Mouse (Mus musculus): ENCODE measurements around the gene Ncam1.

Ncam1 gene

DNA sequence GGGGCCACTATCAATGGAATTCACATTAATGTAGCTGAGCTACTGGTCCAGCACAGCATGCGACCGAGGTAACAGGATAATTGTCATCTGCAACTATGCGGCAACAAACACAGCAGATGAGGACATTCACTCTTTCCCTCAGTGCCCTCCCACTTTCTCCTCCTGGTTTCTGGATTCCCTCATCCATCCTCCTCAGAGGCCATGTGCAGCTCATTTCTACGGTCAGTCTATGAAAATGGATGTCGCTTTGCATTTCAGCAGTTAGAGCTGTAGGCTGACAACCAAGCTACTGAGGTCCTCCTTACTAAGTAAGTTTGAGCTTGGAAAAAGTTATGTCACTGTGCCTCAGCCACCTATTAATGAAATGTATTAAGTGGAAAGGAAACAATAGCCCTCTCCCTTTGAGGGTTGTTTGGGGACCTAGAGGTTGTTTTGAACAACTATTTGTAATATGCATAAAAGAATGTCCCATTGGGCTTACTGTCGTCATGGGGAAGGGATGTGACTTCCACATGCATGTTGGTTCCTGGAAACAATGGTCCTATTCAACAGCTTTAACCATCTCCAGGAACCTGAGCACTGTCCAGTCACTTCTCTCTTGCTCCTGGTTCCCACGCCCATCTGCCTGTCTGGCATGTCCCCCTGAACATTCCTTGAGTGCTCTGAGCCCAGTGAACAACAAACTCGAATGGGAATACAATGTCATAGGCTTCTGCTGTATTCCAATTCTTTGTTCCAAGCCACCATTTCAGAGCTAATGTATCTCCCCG, 122.8 kb downstream of the Ncam1 start:
- no peak for DNase-seq (ENCODE audit: low spot score)

DNA sequence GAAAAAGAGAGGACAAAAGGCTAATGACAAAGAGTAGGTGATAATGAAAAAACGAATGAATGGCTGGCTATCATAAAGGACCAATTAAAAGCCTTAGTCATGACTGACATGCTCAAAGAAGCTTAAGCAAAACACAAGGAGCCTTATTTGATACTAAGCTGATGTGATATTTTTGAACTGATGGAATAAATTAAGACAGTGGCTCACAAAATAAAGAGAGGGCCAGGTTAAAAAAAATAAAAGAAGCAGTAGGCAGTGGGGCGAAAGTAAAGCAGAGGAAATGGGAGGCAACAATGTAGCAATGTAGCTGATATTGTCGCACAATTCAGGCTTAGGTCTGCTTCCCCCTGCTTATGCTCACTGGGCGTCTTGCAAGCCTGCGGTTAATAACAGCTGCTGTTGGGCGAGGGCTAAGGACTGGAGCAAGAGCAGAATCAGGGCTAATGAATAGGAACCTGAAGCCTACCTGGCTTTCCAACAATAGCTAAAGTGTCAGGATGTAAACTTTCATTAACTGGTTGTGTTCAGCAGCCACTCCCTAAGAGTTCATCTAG, 126.0 kb downstream of the Ncam1 start:
- DNase-seq (ENCODE audit: low spot score), result no peak

- no peak for DNase-seq (ENCODE audit: low spot score)
Observed at GRCm38 (mm10) chr9:49667066-49667465, 131.7 kb downstream of the Ncam1 start.

- no peak for DNase-seq (ENCODE audit: low spot score)
Observed at GRCm38 (mm10) chr9:49665361-49665760, 133.4 kb downstream of the Ncam1 start.

- DNase-seq (ENCODE audit: low spot score), result no peak
Observed at GRCm38 (mm10) chr9:49663927-49664320, 134.8 kb downstream of the Ncam1 start.

DNA sequence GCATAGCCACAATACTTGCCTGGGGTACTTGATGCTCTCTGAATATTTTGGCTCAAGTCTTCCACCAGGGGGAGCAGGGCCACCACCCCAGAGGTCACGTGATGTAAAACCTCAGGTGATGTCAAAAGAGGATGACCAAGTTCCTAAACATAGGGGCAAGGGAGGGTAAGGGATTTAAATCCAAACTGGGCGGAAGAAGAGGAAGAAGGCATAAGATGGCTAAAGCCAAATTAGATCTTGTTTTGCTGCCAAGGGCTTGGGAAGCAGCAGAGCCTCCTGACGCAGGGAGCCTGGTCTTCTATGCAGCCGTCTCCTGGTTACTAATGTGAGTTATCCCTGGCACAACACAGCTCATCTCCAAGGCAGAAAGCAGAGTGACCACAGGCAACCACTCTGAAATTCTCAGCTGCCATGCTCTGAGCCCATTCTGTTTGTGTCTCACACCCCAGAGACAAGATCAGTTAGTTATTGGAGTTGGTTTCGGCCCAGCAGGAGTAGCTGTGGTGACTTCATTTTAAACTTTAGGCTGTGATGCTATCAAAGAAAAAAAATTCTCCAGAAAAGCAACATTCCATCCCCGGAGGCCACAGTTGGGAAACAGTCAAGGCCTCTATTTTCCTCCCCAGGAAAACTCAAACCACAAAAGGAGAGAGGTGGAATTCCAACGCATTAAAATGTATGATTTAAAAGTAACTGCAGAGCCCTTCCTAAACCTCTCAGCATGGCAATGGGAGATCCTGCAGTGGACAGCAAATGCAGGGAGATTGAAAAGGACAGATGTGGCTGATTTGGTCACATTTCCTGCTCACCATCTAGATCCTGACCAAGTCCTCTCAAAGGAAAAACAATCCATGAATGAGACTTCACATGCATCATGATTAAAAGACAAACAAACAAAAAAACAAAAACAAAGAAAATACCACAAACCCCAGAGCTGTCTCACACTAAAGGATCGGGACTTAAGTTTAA, 135.5 kb downstream of the Ncam1 start:
- no peak for DNase-seq (ENCODE audit: low spot score)

DNA sequence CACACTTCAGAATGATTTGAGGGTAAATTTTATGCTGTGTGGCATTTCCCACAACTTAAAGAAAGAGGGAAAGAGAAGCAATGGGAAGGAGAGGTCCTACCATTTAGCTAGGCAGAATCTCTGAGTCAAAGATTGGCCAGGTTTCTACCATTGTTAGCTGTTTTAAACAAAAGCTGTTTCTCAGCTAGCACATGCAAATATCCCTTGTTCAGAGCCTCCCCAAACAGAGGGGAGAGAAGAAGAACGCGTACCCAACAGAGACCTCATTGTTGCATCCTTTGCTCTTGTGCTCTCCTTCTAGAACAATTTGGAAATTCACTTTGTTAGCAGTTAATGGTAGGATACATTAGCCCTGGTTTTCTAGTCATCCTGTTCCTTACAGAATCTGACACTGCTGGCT, 137.2 kb downstream of the Ncam1 start:
- DNase-seq (ENCODE audit: low spot score), result no peak

DNA sequence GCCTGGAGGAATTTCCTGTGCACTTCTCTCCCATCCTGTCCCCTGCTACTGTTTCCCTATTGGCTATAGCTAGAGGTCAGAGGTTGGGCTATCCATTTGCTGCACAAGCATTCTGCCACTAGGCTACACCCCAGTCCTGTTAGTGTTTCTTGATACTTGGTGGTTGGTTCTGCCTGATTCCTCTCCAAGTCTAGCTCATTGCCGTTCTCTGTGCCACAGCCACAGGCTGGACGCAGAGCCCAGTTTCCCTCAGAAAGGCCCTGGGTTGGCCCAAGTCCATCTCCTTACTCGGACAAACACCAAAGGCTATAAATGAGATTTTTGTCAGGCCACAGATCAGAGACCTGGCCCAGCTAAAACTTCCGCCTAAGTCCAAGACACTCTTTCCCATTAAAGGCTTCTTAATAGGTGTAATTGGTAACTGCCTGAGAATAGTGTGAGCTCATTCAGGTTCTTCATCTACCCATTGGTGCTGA, 140.3 kb downstream of the Ncam1 start:
- DNase-seq (ENCODE audit: low spot score), result peak; percentile 11

- DNase-seq (ENCODE audit: low spot score), result no peak
Observed at GRCm38 (mm10) chr9:49654470-49654869, 144.3 kb downstream of the Ncam1 start.

- no peak for DNase-seq (ENCODE audit: low spot score)
Observed at GRCm38 (mm10) chr9:49653478-49654245, 145.1 kb downstream of the Ncam1 start.

- DNase-seq (ENCODE audit: low spot score), result peak; percentile 6
Observed at GRCm38 (mm10) chr9:49644296-49644695, 154.4 kb downstream of the Ncam1 start.

GRCm38 (mm10) chr9:49640764-49641163, 158.0 kb downstream of the Ncam1 start:
- no peak for DNase-seq (ENCODE audit: low spot score)

- DNase-seq (ENCODE audit: low spot score), result no peak
Observed at GRCm38 (mm10) chr9:49640142-49640541, 158.6 kb downstream of the Ncam1 start.

- DNase-seq (ENCODE audit: low spot score), result no peak
Observed at GRCm38 (mm10) chr9:49637955-49638354, 160.8 kb downstream of the Ncam1 start.

- no peak for DNase-seq (ENCODE audit: low spot score)
Observed at GRCm38 (mm10) chr9:49635668-49636326, 162.9 kb downstream of the Ncam1 start.

GRCm38 (mm10) chr9:49632591-49632990, 166.1 kb downstream of the Ncam1 start:
- no peak for DNase-seq (ENCODE audit: low spot score)

GRCm38 (mm10) chr9:49630336-49630735, 168.4 kb downstream of the Ncam1 start:
- no peak for DNase-seq (ENCODE audit: low spot score)

DNA sequence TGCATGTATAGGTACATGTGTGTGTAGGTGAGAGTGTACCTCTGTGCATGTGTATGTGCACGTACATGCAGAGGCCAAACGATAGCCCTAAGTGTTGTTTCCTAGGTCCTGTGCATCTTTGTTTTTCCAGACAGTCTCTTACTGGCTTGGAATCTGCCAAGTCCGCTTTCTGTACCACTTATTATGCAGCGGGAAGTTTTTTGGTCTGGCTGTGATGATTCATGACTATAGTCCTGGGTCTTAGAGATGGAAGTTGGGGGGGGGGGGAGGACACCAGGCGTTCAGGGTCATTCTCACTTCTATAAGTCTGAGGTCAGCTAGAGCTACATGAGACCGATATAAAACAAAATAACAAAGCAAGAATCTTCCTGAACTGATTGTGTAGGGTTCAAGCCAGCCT, 173.8 kb downstream of the Ncam1 start:
- DNase-seq (ENCODE audit: low spot score), result no peak

GRCm38 (mm10) chr9:49623934-49624505, 174.7 kb downstream of the Ncam1 start:
- no peak for DNase-seq (ENCODE audit: low spot score)

DNA sequence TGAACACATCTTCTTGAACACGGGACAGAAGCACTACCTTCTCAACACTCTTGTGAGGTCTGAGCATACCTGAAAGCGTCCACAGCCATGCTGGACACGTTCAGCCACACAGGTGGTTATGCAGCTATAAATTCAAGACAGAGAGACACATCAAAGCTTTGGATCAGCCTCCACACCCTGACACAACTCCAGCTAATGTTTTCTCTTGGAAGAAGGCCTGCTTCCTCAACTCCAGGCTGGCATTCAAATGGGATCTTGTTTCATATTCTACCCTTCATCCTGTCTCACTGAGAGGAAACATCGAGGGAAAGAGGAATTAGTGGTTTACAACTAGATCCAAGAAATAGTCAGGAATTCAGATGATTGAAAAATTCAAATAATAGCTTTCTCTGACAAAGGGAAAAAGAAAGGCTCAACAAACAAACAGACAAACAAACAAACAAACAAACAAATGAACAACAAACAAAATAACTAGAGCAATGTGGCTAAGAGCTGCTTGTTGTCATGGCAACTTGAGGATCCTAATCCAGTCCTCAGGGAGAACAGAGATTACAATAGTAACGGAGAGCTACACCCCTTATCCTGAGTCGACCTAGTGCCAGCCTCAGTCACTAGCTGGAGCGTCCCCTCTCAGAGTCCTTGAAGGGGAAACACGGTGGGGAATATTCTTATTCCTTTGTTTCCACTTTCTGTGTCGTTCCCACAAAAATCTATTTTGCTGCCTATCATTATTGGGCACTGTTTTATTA, 175.6 kb downstream of the Ncam1 start:
- DNase-seq (ENCODE audit: low spot score), result no peak

Measured in adipocyte (in vitro differentiated cells).